Mouse (Mus musculus): ENCODE measurements around the gene Lkaaear1. TPM values are rescaled to one million over a fixed set of nuclear protein-coding genes. Genes with fewer than 3 reads are reported as not detected.

Gene Lkaaear1
- polyA plus RNA-seq, 1 experiment from 2014 or later, result not detected

DNA sequence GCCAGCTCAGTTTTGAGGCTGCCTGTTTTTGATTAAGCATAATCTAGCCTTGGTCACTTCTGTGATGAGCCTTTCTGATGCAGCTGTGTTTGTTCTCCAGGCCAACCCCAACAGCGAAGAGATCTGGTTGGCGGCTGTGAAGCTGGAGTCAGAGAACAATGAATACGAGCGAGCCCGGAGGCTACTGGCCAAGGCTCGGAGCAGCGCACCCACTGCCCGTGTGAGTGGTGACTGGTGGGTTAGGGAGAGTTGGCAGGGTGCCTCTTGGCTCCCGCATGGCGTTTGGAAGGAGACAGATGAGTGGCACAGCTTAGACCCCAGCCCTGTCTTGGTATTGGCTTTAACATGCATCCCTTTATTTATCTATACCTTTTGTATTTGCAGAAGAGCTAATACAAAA is 49.3 kb downstream of the Lkaaear1 start:
- no peak for ATAC-seq
- no peak overlapping the region for H3K4me3 ChIP-seq (ENCODE audit: low read length)

More for the DNA sequence above, 49.3 kb downstream of the Lkaaear1 start:
- Histone ChIP-seq H3K9ac (ENCODE audit: low read depth, low read length) (no peak overlapping the region), H3K27ac (ENCODE audit: low read length) (no peak overlapping the region), H3K36me3 (ENCODE audit: control insufficient read depth, insufficient read depth, low read length) (peaks cover 27% of the 10 kb centered on the region), H3K4me1 (ENCODE audit: control insufficient read depth, insufficient read depth, low read length) (peaks cover 11% of the 10 kb centered on the region), H3K9me3 (ENCODE audit: control insufficient read depth, low read length) (no peaks in the 10 kb centered on the region), H3K27me3 (replicated peaks; ENCODE audit: control insufficient read depth, insufficient read depth, low read length) (no peaks in the 10 kb centered on the region), H3K4me2 (ENCODE audit: low read depth, low read length) (no peak overlapping the region)
- 95% methylated on average over 10 of the region's 10 CpGs for WGBS

Other genes with a start within 250 kb of the Lkaaear1 start
- 6.1 and 6.5 TPM in 2 replicates for gene Zbtb46, start 239.0 kb downstream of the Lkaaear1 start, polyA plus RNA-seq (2015; fragmentation: Nextera tagmentation; extraction: Ambion mirVana)
- gene Abhd16b, start 205.2 kb downstream of the Lkaaear1 start, polyA plus RNA-seq (2015; fragmentation: Nextera tagmentation; extraction: Ambion mirVana), result 0.07 and 0.10 TPM in 2 replicates
- 122 and 134 TPM in 2 replicates for gene Tpd52l2, start 201.3 kb downstream of the Lkaaear1 start, polyA plus RNA-seq (2015; fragmentation: Nextera tagmentation; extraction: Ambion mirVana)
- gene Dnajc5, start 178.0 kb downstream of the Lkaaear1 start, polyA plus RNA-seq (2015; fragmentation: Nextera tagmentation; extraction: Ambion mirVana), result 73.5 and 74.1 TPM in 2 replicates
- 75.0 and 78.0 TPM in 2 replicates for gene Uckl1, start 113.5 kb downstream of the Lkaaear1 start, polyA plus RNA-seq (2015; fragmentation: Nextera tagmentation; extraction: Ambion mirVana)
- gene Prpf6, start 106.6 kb downstream of the Lkaaear1 start, polyA plus RNA-seq (2015; fragmentation: Nextera tagmentation; extraction: Ambion mirVana), result 52.2 and 52.7 TPM in 2 replicates
- gene Zfp512b, start 105.6 kb downstream of the Lkaaear1 start, polyA plus RNA-seq (2015; fragmentation: Nextera tagmentation; extraction: Ambion mirVana), result 20.5 and 20.9 TPM in 2 replicates
- gene Samd10, start 99.2 kb downstream of the Lkaaear1 start, polyA plus RNA-seq (2015; fragmentation: Nextera tagmentation; extraction: Ambion mirVana), result 23.9 TPM in 2 replicates
- gene Gm29797, start 41.4 kb downstream of the Lkaaear1 start, polyA plus RNA-seq (2015; fragmentation: Nextera tagmentation; extraction: Ambion mirVana), result 2.2 and 3.0 TPM in 2 replicates
- 28.9 and 30.1 TPM in 2 replicates for gene Sox18, start 26.8 kb downstream of the Lkaaear1 start, polyA plus RNA-seq (2015; fragmentation: Nextera tagmentation; extraction: Ambion mirVana)
- 15.1 and 16.4 TPM in 2 replicates for gene Tcea2, start 18.1 kb downstream of the Lkaaear1 start, polyA plus RNA-seq (2015; fragmentation: Nextera tagmentation; extraction: Ambion mirVana)
- 36.1 and 39.6 TPM in 2 replicates for gene Rgs19, start 4.5 kb downstream of the Lkaaear1 start, polyA plus RNA-seq (2015; fragmentation: Nextera tagmentation; extraction: Ambion mirVana)
- gene Oprl1, start 16.6 kb upstream of the Lkaaear1 start, polyA plus RNA-seq (2015; fragmentation: Nextera tagmentation; extraction: Ambion mirVana), result 1.2 and 1.7 TPM in 2 replicates
- 1.4 and 1.7 TPM in 2 replicates for gene Myt1, start 64.9 kb upstream of the Lkaaear1 start, polyA plus RNA-seq (2015; fragmentation: Nextera tagmentation; extraction: Ambion mirVana)
- gene Pcmtd2, start 139.4 kb upstream of the Lkaaear1 start, polyA plus RNA-seq (2015; fragmentation: Nextera tagmentation; extraction: Ambion mirVana), result 25.6 and 29.1 TPM in 2 replicates
- 74.9 and 77.5 TPM in 2 replicates for gene Polr3k, start 165.9 kb upstream of the Lkaaear1 start, polyA plus RNA-seq (2015; fragmentation: Nextera tagmentation; extraction: Ambion mirVana)

Data from intestine, embryonic 16.5 days (tissue).